Mouse (Mus musculus): Measurements from ENCODE around the gene Cab39. TPM values are rescaled to one million over a fixed set of nuclear protein-coding genes. Genes with fewer than 3 reads are reported as not detected.

Gene Cab39
- polyA plus RNA-seq, 1 experiment = 256 TPM

GRCm38 (mm10) chr1:85849016-85849415 is 55.8 kb downstream of the Cab39 start:
- 88% methylated on average over 14 of the region's 14 CpGs for WGBS
- TF ChIP-seq CTCF (IDR thresholded peaks at IDR 0.05; ENCODE audit: insufficient read depth, low read depth, low read length) (no peak), POLR2A (IDR thresholded peaks at IDR 0.05; ENCODE audit: insufficient read depth, low read depth, low read length) (no peak)
- H3K27ac ChIP-seq (ENCODE audit: insufficient read depth, low read depth, low read length) = no peak overlapping the region
- peaks cover 5% of the 10 kb centered on the region for H3K4me1 ChIP-seq (ENCODE audit: control insufficient read depth, insufficient read depth, low read length)
- H3K4me3 ChIP-seq (ENCODE audit: insufficient read depth, low read depth, low read length) = no peak overlapping the region

- TF ChIP-seq POLR2A (IDR thresholded peaks at IDR 0.05; ENCODE audit: insufficient read depth, low read depth, low read length) = no peak
- TF ChIP-seq CTCF (IDR thresholded peaks at IDR 0.05; ENCODE audit: insufficient read depth, low read depth, low read length) = no peak
- H3K4me3 ChIP-seq (ENCODE audit: insufficient read depth, low read depth, low read length) = no peak overlapping the region
- 64% methylated on average over 5 of the region's 5 CpGs for WGBS
- no peaks in the 10 kb centered on the region for H3K4me1 ChIP-seq (ENCODE audit: control insufficient read depth, insufficient read depth, low read length)
- H3K27ac ChIP-seq (ENCODE audit: insufficient read depth, low read depth, low read length) = no peak overlapping the region
Observed at GRCm38 (mm10) chr1:85850851-85851250, 57.6 kb downstream of the Cab39 start.

- TF ChIP-seq POLR2A (IDR thresholded peaks at IDR 0.05; ENCODE audit: insufficient read depth, low read depth, low read length) = no peak
- peak; percentile 73; the same call in 1 of the 2 replicates for TF ChIP-seq CTCF (IDR thresholded peaks at IDR 0.05; ENCODE audit: insufficient read depth, low read depth, low read length)
- Histone ChIP-seq H3K4me3 (ENCODE audit: insufficient read depth, low read depth, low read length) (no peak overlapping the region), H3K4me1 (ENCODE audit: control insufficient read depth, insufficient read depth, low read length) (no peaks in the 10 kb centered on the region), H3K27ac (ENCODE audit: insufficient read depth, low read depth, low read length) (no peak overlapping the region)
- 86% methylated on average over 2 of the region's 2 CpGs for WGBS
Observed at GRCm38 (mm10) chr1:85852996-85853689, 59.9 kb downstream of the Cab39 start.

GRCm38 (mm10) chr1:85853865-85854264 is 60.6 kb downstream of the Cab39 start:
- 64% methylated on average over 2 of the region's 2 CpGs for WGBS
- no peak overlapping the region for H3K4me3 ChIP-seq (ENCODE audit: insufficient read depth, low read depth, low read length)
- TF ChIP-seq POLR2A (IDR thresholded peaks at IDR 0.05; ENCODE audit: insufficient read depth, low read depth, low read length) (no peak), CTCF (IDR thresholded peaks at IDR 0.05; ENCODE audit: insufficient read depth, low read depth, low read length) (no peak)
- no peaks in the 10 kb centered on the region for H3K4me1 ChIP-seq (ENCODE audit: control insufficient read depth, insufficient read depth, low read length)
- no peak overlapping the region for H3K27ac ChIP-seq (ENCODE audit: insufficient read depth, low read depth, low read length)

GRCm38 (mm10) chr1:85854475-85854874 is 61.2 kb downstream of the Cab39 start:
- 80% methylated on average over 2 of the region's 2 CpGs for WGBS
- TF ChIP-seq POLR2A (IDR thresholded peaks at IDR 0.05; ENCODE audit: insufficient read depth, low read depth, low read length) (no peak), CTCF (IDR thresholded peaks at IDR 0.05; ENCODE audit: insufficient read depth, low read depth, low read length) (no peak)

GRCm38 (mm10) chr1:85856266-85856665 is 63.0 kb downstream of the Cab39 start:
- Histone ChIP-seq H3K4me3 (ENCODE audit: insufficient read depth, low read depth, low read length) (no peak overlapping the region), H3K27ac (ENCODE audit: insufficient read depth, low read depth, low read length) (no peak overlapping the region), H3K4me1 (ENCODE audit: control insufficient read depth, insufficient read depth, low read length) (no peaks in the 10 kb centered on the region)
- 89% methylated on average over 3 of the region's 3 CpGs for WGBS
- no peak for TF ChIP-seq POLR2A (IDR thresholded peaks at IDR 0.05; ENCODE audit: insufficient read depth, low read depth, low read length)
- no peak for TF ChIP-seq CTCF (IDR thresholded peaks at IDR 0.05; ENCODE audit: insufficient read depth, low read depth, low read length)

More at GRCm38 (mm10) chr1:85854475-85854874, 61.2 kb downstream of the Cab39 start:
- Histone ChIP-seq H3K4me1 (ENCODE audit: control insufficient read depth, insufficient read depth, low read length) (no peaks in the 10 kb centered on the region), H3K27ac (ENCODE audit: insufficient read depth, low read depth, low read length) (no peak overlapping the region), H3K4me3 (ENCODE audit: insufficient read depth, low read depth, low read length) (no peak overlapping the region)

GRCm38 (mm10) chr1:85857261-85857754 is 64.1 kb downstream of the Cab39 start:
- 60% methylated on average over 6 of the region's 6 CpGs for WGBS

GRCm38 (mm10) chr1:85864383-85864782 is 71.1 kb downstream of the Cab39 start:
- WGBS = 79% methylated on average over 10 of the region's 10 CpGs
- Histone ChIP-seq H3K27ac (ENCODE audit: insufficient read depth, low read depth, low read length) (no peak overlapping the region), H3K4me3 (ENCODE audit: insufficient read depth, low read depth, low read length) (no peak overlapping the region), H3K4me1 (ENCODE audit: control insufficient read depth, insufficient read depth, low read length) (no peaks in the 10 kb centered on the region)
- TF ChIP-seq CTCF (IDR thresholded peaks at IDR 0.05; ENCODE audit: insufficient read depth, low read depth, low read length) = no peak
- TF ChIP-seq POLR2A (IDR thresholded peaks at IDR 0.05; ENCODE audit: insufficient read depth, low read depth, low read length) = no peak

More at GRCm38 (mm10) chr1:85857261-85857754, 64.1 kb downstream of the Cab39 start:
- TF ChIP-seq CTCF (IDR thresholded peaks at IDR 0.05; ENCODE audit: insufficient read depth, low read depth, low read length) (no peak), POLR2A (IDR thresholded peaks at IDR 0.05; ENCODE audit: insufficient read depth, low read depth, low read length) (no peak)
- Histone ChIP-seq H3K4me3 (ENCODE audit: insufficient read depth, low read depth, low read length) (no peak overlapping the region), H3K4me1 (ENCODE audit: control insufficient read depth, insufficient read depth, low read length) (no peaks in the 10 kb centered on the region), H3K27ac (ENCODE audit: insufficient read depth, low read depth, low read length) (no peak overlapping the region)

- Histone ChIP-seq H3K4me1 (ENCODE audit: control insufficient read depth, insufficient read depth, low read length) (no peaks in the 10 kb centered on the region), H3K27ac (ENCODE audit: insufficient read depth, low read depth, low read length) (no peak overlapping the region), H3K4me3 (ENCODE audit: insufficient read depth, low read depth, low read length) (no peak overlapping the region)
- TF ChIP-seq CTCF (IDR thresholded peaks at IDR 0.05; ENCODE audit: insufficient read depth, low read depth, low read length) (no peak), POLR2A (IDR thresholded peaks at IDR 0.05; ENCODE audit: insufficient read depth, low read depth, low read length) (no peak)
- 54% methylated on average over 7 of the region's 7 CpGs for WGBS
Observed at GRCm38 (mm10) chr1:85870001-85870400, 76.8 kb downstream of the Cab39 start.

All from olfactory bulb, adult 2 months (tissue).